Mouse (Mus musculus): ENCODE measurements at regions not wholly inside any gene's neighbourhood (a gene's known extent, or its start where the extent isn't known, plus 50 kb on each side); places are given as distances from the start of the nearest gene placed in this dataset.
A peak's percentile ranks its signal among the peaks of the same experiment; 100 is the strongest.

GRCm38 (mm10) chr12:26112166-26113019 is 302.7 kb downstream of the Rnf144a start:
- Histone ChIP-seq H3K9ac (ENCODE audit: low read depth, low read length) (no peak overlapping the region), H3K4me3 (no peak overlapping the region), H3K4me1 (ENCODE audit: control insufficient read depth, insufficient read depth, low read length) (peaks cover 6% of the 10 kb centered on the region; the same call in 1 of the 2 replicates), H3K27ac (no peak overlapping the region), H3K36me3 (ENCODE audit: control insufficient read depth, insufficient read depth, low read length) (no peaks in the 10 kb centered on the region), H3K79me2 (replicated peaks; ENCODE audit: control insufficient read depth, insufficient read depth, low read length) (no peaks in the 10 kb centered on the region), H3K27me3 (ENCODE audit: control insufficient read depth, insufficient read depth, low read length) (no peaks in the 10 kb centered on the region)
- peak; percentile 63 for DNase-seq
- intact Hi-C loops (cut with DNase I): no loop called here
- WGBS: 59% methylated on average over 8 of the region's 8 CpGs
- TF ChIP-seq CTCF (IDR thresholded peaks at IDR 0.05) (no peak), EP300 (IDR thresholded peaks at IDR 0.05; ENCODE audit: insufficient read depth, low read depth, low read length) (no peak), POLR2A (IDR thresholded peaks at IDR 0.05; ENCODE audit: insufficient read depth, low read depth, low read length) (no peak)

GRCm38 (mm10) chr12:26109866-26110265 is 305.2 kb downstream of the Rnf144a start:
- intact Hi-C loops (cut with DNase I): no loop called here
- no peaks in the 10 kb centered on the region for H3K79me2 ChIP-seq (replicated peaks; ENCODE audit: control insufficient read depth, insufficient read depth, low read length)
- no peaks in the 10 kb centered on the region for H3K36me3 ChIP-seq (ENCODE audit: control insufficient read depth, insufficient read depth, low read length)
- no peak overlapping the region for H3K9ac ChIP-seq (ENCODE audit: low read depth, low read length)
- DNase-seq: no peak
- H3K4me3 ChIP-seq: no peak overlapping the region
- H3K4me1 ChIP-seq (ENCODE audit: control insufficient read depth, insufficient read depth, low read length): peaks cover 6% of the 10 kb centered on the region; the same call in 1 of the 2 replicates
- TF ChIP-seq POLR2A (IDR thresholded peaks at IDR 0.05; ENCODE audit: insufficient read depth, low read depth, low read length) (no peak), EP300 (IDR thresholded peaks at IDR 0.05; ENCODE audit: insufficient read depth, low read depth, low read length) (no peak), CTCF (IDR thresholded peaks at IDR 0.05) (no peak)
- no peak overlapping the region for H3K27ac ChIP-seq
- 89% methylated on average over 6 of the region's 6 CpGs for WGBS
- H3K27me3 ChIP-seq (ENCODE audit: control insufficient read depth, insufficient read depth, low read length): no peaks in the 10 kb centered on the region

- Histone ChIP-seq H3K27ac (no peak overlapping the region), H3K4me1 (ENCODE audit: control insufficient read depth, insufficient read depth, low read length) (no peaks in the 10 kb centered on the region), H3K9ac (ENCODE audit: low read depth, low read length) (no peak overlapping the region), H3K27me3 (ENCODE audit: control insufficient read depth, insufficient read depth, low read length) (no peaks in the 10 kb centered on the region), H3K4me3 (no peak overlapping the region), H3K79me2 (replicated peaks; ENCODE audit: control insufficient read depth, insufficient read depth, low read length) (no peaks in the 10 kb centered on the region), H3K36me3 (ENCODE audit: control insufficient read depth, insufficient read depth, low read length) (no peaks in the 10 kb centered on the region)
- intact Hi-C loops (cut with DNase I): no loop called here
- WGBS: 75% methylated on average over 3 of the region's 3 CpGs
- DNase-seq: no peak
- TF ChIP-seq CTCF (IDR thresholded peaks at IDR 0.05): no peak
- no peak for TF ChIP-seq EP300 (IDR thresholded peaks at IDR 0.05; ENCODE audit: insufficient read depth, low read depth, low read length)
- TF ChIP-seq POLR2A (IDR thresholded peaks at IDR 0.05; ENCODE audit: insufficient read depth, low read depth, low read length): no peak
Measured at GRCm38 (mm10) chr12:26104372-26104771, 310.7 kb downstream of the Rnf144a start.

GRCm38 (mm10) chr12:26102384-26102783 is 312.7 kb downstream of the Rnf144a start:
- no peak overlapping the region for H3K9ac ChIP-seq (ENCODE audit: low read depth, low read length)
- no peak overlapping the region for H3K27ac ChIP-seq
- TF ChIP-seq EP300 (IDR thresholded peaks at IDR 0.05; ENCODE audit: insufficient read depth, low read depth, low read length): no peak
- TF ChIP-seq CTCF (IDR thresholded peaks at IDR 0.05): no peak
- TF ChIP-seq POLR2A (IDR thresholded peaks at IDR 0.05; ENCODE audit: insufficient read depth, low read depth, low read length): no peak
- no peaks in the 10 kb centered on the region for H3K79me2 ChIP-seq (replicated peaks; ENCODE audit: control insufficient read depth, insufficient read depth, low read length)
- 85% methylated on average over 4 of the region's 4 CpGs for WGBS
- no peak overlapping the region for H3K4me3 ChIP-seq
- H3K36me3 ChIP-seq (ENCODE audit: control insufficient read depth, insufficient read depth, low read length): no peaks in the 10 kb centered on the region
- no peak for DNase-seq
- no peaks in the 10 kb centered on the region for H3K27me3 ChIP-seq (ENCODE audit: control insufficient read depth, insufficient read depth, low read length)
- intact Hi-C loops (cut with DNase I): no loop called here
- H3K4me1 ChIP-seq (ENCODE audit: control insufficient read depth, insufficient read depth, low read length): no peaks in the 10 kb centered on the region

- no peaks in the 10 kb centered on the region for H3K4me1 ChIP-seq (ENCODE audit: control insufficient read depth, insufficient read depth, low read length)
- no peak overlapping the region for H3K9ac ChIP-seq (ENCODE audit: low read depth, low read length)
- no peak overlapping the region for H3K4me3 ChIP-seq
- intact Hi-C loops (cut with DNase I): no loop called here
- H3K79me2 ChIP-seq (replicated peaks; ENCODE audit: control insufficient read depth, insufficient read depth, low read length): no peaks in the 10 kb centered on the region
- TF ChIP-seq POLR2A (IDR thresholded peaks at IDR 0.05; ENCODE audit: insufficient read depth, low read depth, low read length): no peak
- no peak for TF ChIP-seq CTCF (IDR thresholded peaks at IDR 0.05)
- TF ChIP-seq EP300 (IDR thresholded peaks at IDR 0.05; ENCODE audit: insufficient read depth, low read depth, low read length): no peak
- DNase-seq: no peak
- 72% methylated on average over 2 of the region's 2 CpGs for WGBS
- no peak overlapping the region for H3K27ac ChIP-seq
- H3K27me3 ChIP-seq (ENCODE audit: control insufficient read depth, insufficient read depth, low read length): no peaks in the 10 kb centered on the region
- H3K36me3 ChIP-seq (ENCODE audit: control insufficient read depth, insufficient read depth, low read length): no peaks in the 10 kb centered on the region
Measured at GRCm38 (mm10) chr12:26100140-26100539, 314.9 kb downstream of the Rnf144a start.

- Histone ChIP-seq H3K27me3 (ENCODE audit: control insufficient read depth, insufficient read depth, low read length) (no peaks in the 10 kb centered on the region), H3K27ac (no peak overlapping the region), H3K4me1 (ENCODE audit: control insufficient read depth, insufficient read depth, low read length) (no peaks in the 10 kb centered on the region), H3K9ac (ENCODE audit: low read depth, low read length) (no peak overlapping the region), H3K36me3 (ENCODE audit: control insufficient read depth, insufficient read depth, low read length) (no peaks in the 10 kb centered on the region), H3K79me2 (replicated peaks; ENCODE audit: control insufficient read depth, insufficient read depth, low read length) (no peaks in the 10 kb centered on the region), H3K4me3 (no peak overlapping the region)
- WGBS: 69% methylated on average over 5 of the region's 5 CpGs
- intact Hi-C loops (cut with DNase I): no loop called here
- DNase-seq: no peak
- no peak for TF ChIP-seq POLR2A (IDR thresholded peaks at IDR 0.05; ENCODE audit: insufficient read depth, low read depth, low read length)
- TF ChIP-seq CTCF (IDR thresholded peaks at IDR 0.05): no peak
- no peak for TF ChIP-seq EP300 (IDR thresholded peaks at IDR 0.05; ENCODE audit: insufficient read depth, low read depth, low read length)
Measured at GRCm38 (mm10) chr12:26099176-26099575, 315.9 kb downstream of the Rnf144a start.
